Mouse (Mus musculus) left cerebral cortex, adult 6 months (tissue): ENCODE results near the gene Hykk. TPM values are rescaled to one million over a fixed set of nuclear protein-coding genes. Genes with fewer than 3 reads are reported as not detected.

Experiments
- long read RNA-seq, 2 experiments: library from polyadenylated mRNA; unstranded; transcript quantifications; one replicate each; pipeline ENCODE4 v2.0.0; 2019 to 2020
- polyA plus RNA-seq: library from polyadenylated mRNA; unstranded; fragments of <200 nt; fragmentation: Nextera tagmentation; gene quantifications from 2 replicates; pipeline ENCODE4 v1.2.3, GENCODE M21; 2021

The Hykk gene
- 1.1 and 1.2 TPM in 2 replicates for polyA plus RNA-seq
- long read RNA-seq, experiment 1, partial matches to known transcripts: 0 of 2 reads
- long read RNA-seq, experiment 1, other reads (novel, unspliced or antisense): 2 of 2 reads
- long read RNA-seq, experiment 2, partial matches to known transcripts: 0 of 1 reads
- long read RNA-seq, experiment 2, other reads (novel, unspliced or antisense): 1 of 1 reads

DNA sequence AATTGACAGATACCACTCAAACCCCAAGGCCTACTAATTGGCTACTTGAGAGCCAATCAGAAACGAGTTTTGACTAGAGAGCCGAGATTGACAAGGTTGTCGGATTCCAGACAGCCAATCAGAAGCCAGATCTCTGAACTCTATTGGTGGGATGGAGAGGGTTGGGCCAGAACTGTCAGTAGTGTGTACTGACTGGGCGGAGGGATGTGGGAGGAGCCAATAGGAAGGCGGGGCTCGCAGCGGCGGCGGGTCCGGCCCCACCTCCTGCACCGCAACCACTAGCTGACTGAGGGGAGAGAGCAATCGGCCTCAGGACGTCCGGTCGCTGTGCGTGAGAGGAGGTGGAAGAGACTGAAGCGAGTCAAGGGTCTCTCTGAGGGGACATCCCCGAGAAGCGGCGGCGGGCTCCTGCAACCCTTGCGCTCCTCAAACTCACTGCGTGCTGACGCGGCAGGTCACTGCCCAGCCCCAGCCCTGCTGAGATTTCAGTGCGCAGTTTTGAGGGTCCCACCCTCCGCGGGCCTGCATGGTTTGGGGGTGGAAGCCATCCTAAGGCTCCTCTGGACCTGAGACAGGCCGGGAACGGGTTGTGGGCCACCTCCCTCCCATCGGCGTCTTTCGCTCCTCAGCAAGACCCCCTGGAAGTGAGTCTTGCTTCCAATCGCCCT, at the start of gene Hykk:
Hykk (plus strand) TSS at position 274 of the 668 bp plus-strand sequence.

GRCm38 (mm10) chr9:54950575-54951321, 33.7 kb downstream of the Hykk start, which contains the start of the genes Psma4 and AY074887:
Gene Psma4 (plus strand): TSS chr9:54950790.
Gene AY074887 (minus strand): TSS chr9:54950998.

GRCm38 (mm10) chr9:54980674-54981073, 63.6 kb downstream of the Hykk start, which contains the start of gene Chrna5:
Gene Chrna5 (plus strand): TSS chr9:54980880.

Other genes starting within 250 kb of the Hykk start
- gene Dnaja4, start 218.4 kb upstream of the Hykk start, polyA plus RNA-seq: 6.9 and 39.4 TPM in 2 replicates
- gene Wdr61, start 182.8 kb upstream of the Hykk start, polyA plus RNA-seq: 69.8 and 89.1 TPM in 2 replicates
- gene Crabp1, start 152.5 kb upstream of the Hykk start, polyA plus RNA-seq: 4.2 and 5.6 TPM in 2 replicates
- 5.1 and 13.2 TPM in 2 replicates for gene Ireb2, start 53.5 kb upstream of the Hykk start, polyA plus RNA-seq
- gene Psma4, start 33.5 kb downstream of the Hykk start, polyA plus RNA-seq: 111 and 127 TPM in 2 replicates
- 0.63 and 0.66 TPM in 2 replicates for gene AY074887, start 33.7 kb downstream of the Hykk start, polyA plus RNA-seq
- gene Chrna5, start 63.6 kb downstream of the Hykk start, polyA plus RNA-seq: 0.40 and 0.90 TPM in 2 replicates
- 0.18 and 0.33 TPM in 2 replicates for gene Chrna3, start 109.3 kb downstream of the Hykk start, polyA plus RNA-seq
- 0.04 and 0.05 TPM in 2 replicates for gene Chrnb4, start 131.5 kb downstream of the Hykk start, polyA plus RNA-seq
- gene Ube2q2, start 231.6 kb downstream of the Hykk start, polyA plus RNA-seq: 28.4 TPM in 2 replicates